15 mouse cellular contexts compared by ENCODE assay signal in the genomic region with DNA sequence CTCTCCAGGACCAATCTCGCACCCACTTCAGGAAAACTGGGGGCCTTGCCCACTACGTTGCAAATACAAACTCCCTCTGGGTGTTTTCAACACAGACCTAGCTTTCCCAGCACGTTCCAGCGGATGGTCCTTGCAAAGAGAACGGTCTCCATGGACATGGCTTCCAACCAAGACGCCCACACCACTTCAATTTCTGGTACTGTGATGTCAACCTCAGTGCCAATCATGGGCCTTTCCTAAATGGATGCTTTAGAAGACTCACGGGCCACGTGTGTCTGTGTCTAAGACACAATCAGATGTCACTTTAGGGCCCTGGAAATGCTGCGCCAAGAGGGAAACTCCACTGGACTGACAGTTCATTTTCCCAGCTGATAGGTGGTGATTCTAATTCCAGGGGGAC.
"Had no signal": no experiment of that assay in that cellular context is flagged by ENCODE, and none has a peak within 500 bp of the region (broad histone marks: within the 10 kb centered on the region; RNA-seq: fewer than 3 reads in every experiment).

No protein-coding gene starts in this region.

- H3K4me3 ChIP-seq: lung, embryonic 15.5 days; megakaryocyte, embryonic 14.5 days; midbrain, embryonic 13.5 days; midbrain, embryonic 15.5 days; neural tube, embryonic 12.5 days; stomach, embryonic 15.5 days had no signal

- DNase-seq: liver, postnatal 0 days; lung, adult 2 months; lung, postnatal 14 days; lung, postnatal 36 days; thymus, adult 2 months; thymus, postnatal 25 days; thymus, postnatal 4 days had no signal

- H3K27ac ChIP-seq: lung, embryonic 15.5 days; macrophage; midbrain, embryonic 13.5 days; midbrain, embryonic 15.5 days; neural tube, embryonic 12.5 days; stomach, embryonic 15.5 days; stomach, postnatal 0 days had no signal
